Mouse (Mus musculus): ENCODE measurements around the gene 4930595D18Rik. TPM values are rescaled to one million over a fixed set of nuclear protein-coding genes. Genes with fewer than 3 reads are reported as not detected.
A peak's percentile ranks its signal among the peaks of the same experiment; 100 is the strongest.

Gene 4930595D18Rik
- total RNA-seq, 2 experiments from 2014 or later: not detected

DNA sequence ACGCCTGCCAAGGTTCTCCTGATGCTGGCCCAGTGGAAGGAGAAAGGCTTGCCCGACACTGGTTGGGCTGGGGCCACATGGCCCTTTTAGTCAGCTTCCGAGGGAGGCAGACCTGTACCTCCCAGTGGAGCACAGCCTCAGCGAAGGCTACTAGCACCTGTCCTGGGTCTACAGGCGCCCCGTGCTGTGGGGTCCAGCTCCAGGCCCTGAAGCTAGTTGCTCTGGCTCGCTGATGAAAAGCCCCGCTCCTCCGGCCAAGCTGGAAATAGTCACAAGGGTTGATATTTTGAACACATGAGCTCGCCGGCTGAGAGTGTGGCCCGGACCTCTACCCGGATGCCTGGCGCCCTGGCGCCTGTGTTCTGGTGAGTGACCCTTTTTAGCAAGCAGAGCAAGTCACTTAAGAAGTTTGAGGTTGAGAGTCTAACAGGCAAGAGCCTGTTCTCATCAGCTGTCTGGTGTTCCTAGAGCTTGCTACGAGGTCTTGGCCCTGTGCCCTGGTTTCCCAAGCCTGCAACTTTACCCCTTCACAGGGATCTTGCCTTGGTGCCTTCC lies 40.7 kb downstream of the 4930595D18Rik start:
- ATAC-seq (replicated peaks; ENCODE audit: low FRiP score, poor library complexity, severe bottlenecking): no peak

DNA sequence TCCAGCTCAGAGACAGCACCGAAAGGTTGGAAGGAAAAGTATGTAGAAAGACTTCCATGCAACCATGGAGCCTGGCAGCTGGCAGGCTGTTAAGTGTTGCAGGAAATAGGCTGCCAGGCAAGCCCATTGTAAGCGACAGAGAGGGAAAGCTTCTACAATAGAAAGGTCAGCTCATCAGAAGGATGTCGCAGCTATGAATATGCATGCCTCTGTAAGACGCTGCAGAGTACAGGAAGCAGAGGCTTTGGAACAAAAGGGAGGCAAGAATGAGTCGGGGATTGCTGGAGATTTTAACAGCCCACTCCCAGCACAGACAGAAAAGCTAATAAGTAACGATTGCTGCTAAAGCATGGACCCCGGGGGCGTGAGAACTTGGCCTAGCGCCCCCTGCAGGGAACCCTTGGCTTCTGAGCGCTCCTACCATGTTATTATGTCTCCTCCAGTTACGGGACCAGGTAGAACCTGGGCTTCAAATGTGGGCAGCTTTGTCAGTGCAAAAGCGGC lies 41.2 kb downstream of the 4930595D18Rik start:
- ATAC-seq (replicated peaks; ENCODE audit: low FRiP score, poor library complexity, severe bottlenecking): no peak

DNA sequence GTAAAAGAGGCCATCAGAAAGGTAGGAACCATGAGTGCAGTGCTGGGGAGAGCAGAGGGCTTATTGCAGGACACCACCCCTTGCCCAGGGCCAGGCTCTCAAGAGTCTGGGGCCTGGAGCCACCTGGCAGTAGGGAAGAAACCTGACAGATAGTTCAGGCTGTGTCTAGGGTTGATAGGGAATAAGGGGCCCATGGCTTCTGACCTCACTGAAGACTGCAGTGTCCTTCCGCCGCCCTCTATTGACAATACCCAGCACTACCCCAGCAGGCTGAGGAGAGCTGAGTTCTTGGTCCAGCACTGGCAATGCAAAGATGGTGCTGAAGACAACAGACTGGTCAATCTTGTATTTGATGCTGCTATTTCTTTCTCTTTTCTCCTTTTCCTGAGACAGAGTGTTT lies 47.2 kb downstream of the 4930595D18Rik start:
- no peak for ATAC-seq (replicated peaks; ENCODE audit: low FRiP score, poor library complexity, severe bottlenecking)

DNA sequence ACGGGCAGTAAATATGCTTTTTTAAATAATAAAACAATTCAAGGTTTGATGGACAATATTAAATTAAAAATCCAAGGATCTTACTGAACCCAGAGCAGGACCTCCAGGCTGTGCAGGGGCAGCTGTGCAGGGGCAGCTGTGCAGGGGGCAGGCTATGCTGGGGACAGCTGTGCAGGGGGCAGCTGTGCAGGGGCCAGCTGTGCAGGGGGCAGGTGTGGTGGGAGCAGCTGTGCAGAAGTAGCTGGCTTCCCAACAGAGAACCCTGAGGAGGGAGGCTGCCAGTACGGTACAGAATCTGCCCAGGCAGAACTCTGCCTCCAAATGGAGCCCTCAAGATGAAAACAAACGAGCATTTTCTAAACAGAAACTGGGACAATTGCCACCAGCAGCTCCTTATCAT lies 48.3 kb downstream of the 4930595D18Rik start:
- ATAC-seq (replicated peaks; ENCODE audit: low FRiP score, poor library complexity, severe bottlenecking): no peak

DNA sequence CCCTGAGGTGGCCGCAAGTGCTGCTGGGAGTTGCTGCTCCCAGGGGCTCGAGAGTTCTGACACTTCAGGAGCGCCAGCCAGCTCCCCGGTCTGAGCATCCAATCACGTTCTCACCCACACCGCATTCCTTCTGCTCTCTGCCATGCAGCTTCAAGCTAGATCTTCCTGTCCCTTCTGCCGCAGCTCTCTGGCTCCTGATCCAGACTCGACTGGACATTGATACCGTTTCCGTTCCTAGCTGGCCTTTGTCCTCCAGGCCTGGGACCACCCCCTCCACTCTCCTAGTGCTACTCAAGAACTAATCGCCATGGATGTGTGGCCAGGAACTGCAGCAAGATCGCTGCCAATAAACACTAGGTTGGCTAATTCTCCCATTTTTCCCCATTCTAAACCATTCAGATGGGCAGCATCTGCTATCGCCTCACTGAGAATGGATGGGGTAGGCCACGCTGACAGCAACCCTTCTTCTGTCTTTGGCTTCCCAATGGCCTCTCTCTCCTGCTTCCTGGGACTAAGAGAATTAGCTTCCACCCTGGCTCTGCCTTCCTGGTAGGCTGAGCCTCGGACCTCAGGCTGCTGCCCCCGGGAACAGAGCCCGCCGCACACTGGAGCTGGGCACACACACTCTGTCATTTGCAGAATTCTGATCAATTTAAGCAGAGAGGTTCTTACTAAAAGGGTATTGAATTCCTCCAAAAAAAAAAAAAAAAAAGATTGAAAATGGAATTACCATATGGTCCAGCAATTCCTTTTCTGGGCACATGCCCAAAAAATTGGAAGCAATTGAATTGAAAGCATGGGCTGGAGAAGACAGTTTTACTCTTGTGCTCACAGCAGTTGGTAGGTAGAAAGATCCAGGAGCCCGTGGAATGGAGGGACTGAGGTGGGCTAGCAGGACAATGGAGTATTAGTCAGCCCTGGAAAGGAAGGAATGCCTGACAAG lies 49.2 kb downstream of the 4930595D18Rik start:
- no peak for ATAC-seq (replicated peaks; ENCODE audit: low FRiP score, poor library complexity, severe bottlenecking)

DNA sequence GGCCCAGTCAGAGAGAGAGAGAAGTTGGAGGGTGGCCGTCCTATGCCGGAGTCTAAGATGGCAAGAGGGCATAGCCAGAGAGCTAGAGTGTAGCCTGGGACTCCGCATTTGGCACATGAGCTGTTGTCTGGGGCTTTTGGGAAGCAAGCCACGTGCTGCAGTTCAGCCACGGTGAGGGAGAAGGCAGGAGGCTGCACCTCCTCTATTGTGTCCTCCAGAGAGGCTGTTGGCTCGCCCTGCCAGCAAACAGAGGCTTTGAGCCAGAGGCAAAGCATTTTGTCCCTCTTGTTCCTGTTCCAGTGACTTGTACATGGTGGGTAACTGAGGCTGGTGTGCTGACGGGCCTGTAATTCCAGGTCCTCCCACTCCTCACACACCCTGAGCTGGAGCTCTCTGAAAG lies 50.1 kb downstream of the 4930595D18Rik start:
- ATAC-seq (replicated peaks; ENCODE audit: low FRiP score, poor library complexity, severe bottlenecking): no peak

DNA sequence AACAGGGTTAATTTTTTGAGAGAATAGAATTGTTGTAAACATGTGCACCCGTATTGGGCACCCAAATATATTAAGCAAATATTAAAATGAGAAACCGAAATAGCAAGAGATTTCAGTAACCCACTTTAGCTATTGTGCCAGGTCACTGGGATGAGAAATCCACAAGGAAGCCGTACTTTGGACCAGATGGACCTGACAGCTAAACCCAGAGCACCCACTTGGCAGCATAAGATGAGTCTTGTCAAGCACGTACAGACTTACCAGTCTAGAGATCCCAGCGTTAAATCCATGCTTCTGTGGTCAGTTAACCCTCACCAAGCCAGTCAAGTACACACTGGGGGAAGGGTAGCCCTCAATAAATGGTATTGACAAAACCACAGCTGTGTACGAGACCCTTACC lies 58.6 kb downstream of the 4930595D18Rik start:
- ATAC-seq (replicated peaks; ENCODE audit: low FRiP score, poor library complexity, severe bottlenecking): no peak

DNA sequence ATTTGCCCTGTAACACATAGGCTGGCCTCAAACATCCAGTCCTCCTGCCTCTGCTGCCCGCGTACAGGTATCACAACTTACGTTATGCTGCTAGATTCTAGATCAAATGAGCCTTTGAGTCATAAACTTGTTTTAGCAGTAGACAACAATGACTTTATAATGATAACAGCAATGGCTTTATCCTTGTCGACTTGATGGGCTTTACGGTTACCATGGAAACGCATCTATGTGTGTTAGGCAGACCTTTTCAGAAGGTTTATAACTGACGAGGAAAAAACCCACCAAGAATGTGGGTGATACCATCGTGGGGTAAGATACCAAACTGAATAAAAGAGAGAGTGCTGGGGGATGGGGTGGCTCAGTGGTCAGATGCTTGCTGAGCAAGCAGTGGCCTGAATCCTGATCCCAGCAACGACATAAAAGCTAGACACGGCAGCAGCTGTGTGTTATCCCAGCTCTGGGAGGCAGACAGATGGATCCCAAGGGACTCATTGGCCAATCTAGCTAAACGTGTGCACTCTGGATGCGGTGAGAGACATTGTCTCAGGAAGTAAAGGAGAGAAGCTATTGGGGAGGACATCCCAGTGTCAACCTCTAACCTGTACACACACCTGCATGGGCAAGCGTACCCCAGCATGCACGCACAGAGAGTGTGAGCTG lies 59.6 kb downstream of the 4930595D18Rik start:
- ATAC-seq (replicated peaks; ENCODE audit: low FRiP score, poor library complexity, severe bottlenecking): no peak

DNA sequence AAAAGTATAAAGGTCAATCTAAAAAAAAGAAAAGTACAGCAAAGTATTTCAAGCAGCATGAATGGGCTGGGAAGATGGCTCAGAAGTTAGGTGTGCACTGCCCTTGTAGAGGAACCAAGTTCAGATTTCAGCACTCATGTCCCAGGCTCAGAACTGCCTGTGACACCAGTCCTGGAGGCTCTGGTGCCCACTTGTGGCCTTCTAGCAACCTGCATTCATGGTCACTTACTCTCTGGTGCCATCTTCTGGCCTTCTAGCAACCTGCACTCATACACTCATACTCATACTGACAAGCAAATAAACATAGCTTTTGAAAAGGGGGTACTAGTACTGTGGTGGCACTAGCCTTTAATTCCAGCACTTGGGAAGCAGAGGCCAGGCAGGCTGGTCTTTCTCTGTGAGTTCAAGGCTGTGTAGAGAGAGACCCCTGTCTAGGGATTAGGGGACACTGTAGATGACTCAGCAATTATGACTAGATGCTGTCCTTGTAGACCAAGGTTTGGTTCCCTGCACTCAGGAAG lies 61.9 kb downstream of the 4930595D18Rik start:
- ATAC-seq (replicated peaks; ENCODE audit: low FRiP score, poor library complexity, severe bottlenecking): peak; percentile 51

DNA sequence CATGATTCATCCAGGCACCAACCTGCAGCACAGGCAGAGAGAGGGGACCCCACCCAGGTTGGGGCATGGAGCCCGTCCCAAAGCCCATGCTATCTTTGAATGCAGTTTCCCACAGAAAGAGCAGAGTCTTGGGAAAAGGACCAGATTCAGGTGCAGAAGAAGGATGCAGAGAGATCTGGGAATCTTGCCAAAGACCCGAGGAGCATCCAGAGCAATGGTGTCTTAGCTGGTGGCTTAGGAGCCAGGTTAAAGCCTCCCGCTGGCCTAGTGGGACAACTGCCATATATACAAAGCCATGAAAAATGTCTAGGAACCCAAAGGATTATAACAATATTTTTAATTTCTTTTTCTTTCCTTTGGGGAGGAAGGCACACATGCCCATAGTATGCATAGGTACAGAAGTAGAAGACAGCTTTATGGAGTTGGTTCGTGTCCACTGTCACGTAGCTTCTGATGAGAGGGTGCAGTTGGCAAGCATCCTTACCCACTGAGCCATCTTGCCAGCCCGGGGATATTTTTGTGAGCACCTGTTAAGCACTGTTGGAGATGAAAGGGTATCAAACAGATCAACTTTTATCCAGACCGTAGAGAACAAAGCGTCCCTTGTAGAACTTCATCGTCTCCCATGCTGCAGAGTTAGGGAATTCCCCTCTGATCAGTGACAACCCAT lies 63.2 kb downstream of the 4930595D18Rik start:
- ATAC-seq (replicated peaks; ENCODE audit: low FRiP score, poor library complexity, severe bottlenecking): no peak

DNA sequence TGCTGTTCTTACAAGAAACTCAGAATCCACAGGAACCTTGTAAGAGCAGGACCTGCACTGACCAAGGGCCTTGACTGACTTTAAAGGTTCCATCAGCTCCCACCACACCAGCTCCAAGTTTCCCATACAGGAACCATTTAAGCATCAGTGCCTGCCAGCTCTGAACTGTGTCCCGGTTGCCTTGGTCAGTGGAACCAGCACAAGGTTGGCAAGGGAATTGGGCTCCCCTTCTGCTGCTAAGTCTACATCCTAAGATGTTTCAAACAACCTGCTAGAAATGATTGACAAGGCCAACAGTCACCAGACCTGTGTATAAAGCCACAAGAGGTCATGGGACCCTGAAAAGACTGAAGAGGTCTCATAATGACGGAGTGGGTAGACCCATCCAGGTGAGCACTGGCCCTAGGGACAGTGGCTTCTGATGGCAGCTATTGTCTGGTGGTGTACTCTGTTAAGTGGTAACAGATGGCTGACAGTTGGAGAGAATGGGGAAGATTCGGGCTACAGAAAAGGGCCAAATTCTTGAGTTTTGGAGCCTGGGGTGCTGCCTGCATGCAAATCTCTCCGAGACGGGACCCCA lies 64.7 kb downstream of the 4930595D18Rik start:
- no peak for ATAC-seq (replicated peaks; ENCODE audit: low FRiP score, poor library complexity, severe bottlenecking)

DNA sequence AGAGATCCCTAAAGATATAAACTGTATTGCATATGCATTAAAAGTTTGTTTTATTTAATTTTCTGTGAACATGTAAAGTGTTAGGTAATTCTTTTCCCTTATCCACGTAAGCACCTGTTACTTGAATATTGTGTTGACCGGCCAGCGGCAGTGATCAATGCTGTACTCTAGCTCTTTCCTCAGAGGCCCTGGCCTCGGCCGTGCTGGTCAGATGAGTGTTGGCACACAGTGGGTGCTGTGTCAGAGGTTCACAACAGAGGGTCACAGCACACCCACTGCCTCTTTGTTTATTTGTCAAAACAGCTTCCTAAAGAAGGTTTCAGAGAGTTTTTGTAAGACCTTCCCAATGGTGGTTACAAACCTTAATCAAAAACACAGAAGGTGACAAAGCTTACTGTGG lies 69.7 kb downstream of the 4930595D18Rik start:
- no peak for ATAC-seq (replicated peaks; ENCODE audit: low FRiP score, poor library complexity, severe bottlenecking)

DNA sequence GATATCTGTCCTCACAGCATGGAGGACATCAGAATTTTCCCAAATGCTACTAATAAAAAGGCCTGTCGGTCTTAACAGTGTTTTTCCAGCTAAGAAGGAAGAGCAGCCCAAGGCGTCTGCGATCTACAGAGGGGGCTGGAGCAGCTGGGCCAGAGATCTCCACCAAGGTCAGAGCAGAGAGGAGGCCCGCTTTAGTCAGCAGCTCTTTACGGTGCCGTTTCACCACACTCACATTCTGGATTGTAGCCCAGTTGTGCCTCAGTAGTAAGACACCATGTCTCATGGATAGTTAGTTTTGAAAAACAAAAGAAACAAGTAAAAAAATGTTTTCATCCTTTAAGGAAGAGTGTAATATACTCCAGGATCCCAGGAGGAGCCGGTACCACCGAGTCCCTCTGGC lies 73.1 kb downstream of the 4930595D18Rik start:
- no peak for ATAC-seq (replicated peaks; ENCODE audit: low FRiP score, poor library complexity, severe bottlenecking)

Other genes with a start within 250 kb of the 4930595D18Rik start
- 29.8 and 52.2 TPM in 2 replicates for gene Ankrd9, start 205.5 kb downstream of the 4930595D18Rik start, total RNA-seq (2015; ENCODE audit: low replicate concordance)
- 66.5 and 82.1 TPM in 2 replicates for gene Ankrd9, start 205.5 kb downstream of the 4930595D18Rik start, total RNA-seq (2017; ENCODE audit: low replicate concordance)
- gene Rcor1, start 145.1 kb downstream of the 4930595D18Rik start, total RNA-seq (2015; ENCODE audit: low replicate concordance): 21.3 and 26.9 TPM in 2 replicates
- 9.8 and 18.0 TPM in 2 replicates for gene Rcor1, start 145.1 kb downstream of the 4930595D18Rik start, total RNA-seq (2017; ENCODE audit: low replicate concordance)
- gene Traf3, start 18.1 kb downstream of the 4930595D18Rik start, total RNA-seq (2015; ENCODE audit: low replicate concordance): 3.1 and 3.3 TPM in 2 replicates
- 2.6 and 4.3 TPM in 2 replicates for gene Traf3, start 18.1 kb downstream of the 4930595D18Rik start, total RNA-seq (2017; ENCODE audit: low replicate concordance)
- gene Amn, start 86.6 kb upstream of the 4930595D18Rik start, total RNA-seq (2015; ENCODE audit: low replicate concordance): not detected in 2 replicates
- gene Amn, start 86.6 kb upstream of the 4930595D18Rik start, total RNA-seq (2017; ENCODE audit: low replicate concordance): not detected in 2 replicates
- gene Cdc42bpb, start 193.2 kb upstream of the 4930595D18Rik start, total RNA-seq (2015; ENCODE audit: low replicate concordance): 0.58 and 10.9 TPM in 2 replicates
- 1.8 and 2.6 TPM in 2 replicates for gene Cdc42bpb, start 193.2 kb upstream of the 4930595D18Rik start, total RNA-seq (2017; ENCODE audit: low replicate concordance)
- not detected in 2 replicates for gene Lbhd2, start 222.3 kb upstream of the 4930595D18Rik start, total RNA-seq (2015; ENCODE audit: low replicate concordance)
- not detected in 2 replicates for gene Lbhd2, start 222.3 kb upstream of the 4930595D18Rik start, total RNA-seq (2017; ENCODE audit: low replicate concordance)
- not detected in 2 replicates for gene Exoc3l4, start 232.5 kb upstream of the 4930595D18Rik start, total RNA-seq (2015; ENCODE audit: low replicate concordance)
- not detected in 2 replicates for gene Exoc3l4, start 232.5 kb upstream of the 4930595D18Rik start, total RNA-seq (2017; ENCODE audit: low replicate concordance)